Mouse (Mus musculus) gastrocnemius, adult 2 months (tissue): ENCODE measurements around the gene Mettl22. TPM values are rescaled to one million over a fixed set of nuclear protein-coding genes. Genes with fewer than 3 reads are reported as not detected.

ENCODE experiments used
- DNase-seq: peaks from one replicate; pipeline ENCODE4 v3.0.0; 2022
- H3K27ac ChIP-seq: fragments of 200-600 bp; 2 replicates; pipeline ENCODE4 v1.8.1; 2022; ENCODE audit warnings: mild to moderate bottlenecking
- H3K4me3 ChIP-seq: fragments of 200-600 bp; 2 replicates; pipeline ENCODE4 v1.8.1; 2022; ENCODE audit warnings: mild to moderate bottlenecking, moderate library complexity
- CTCF ChIP-seq: fragments of 200-600 bp; IDR thresholded peaks from 2 replicates; pipeline ENCODE4 v1.8.1; 2022; ENCODE audit warnings: antibody characterized with exemption, mild to moderate bottlenecking, moderate library complexity
- intact Hi-C: fragments of 180-260 bp; cut with DNase I; formaldehyde crosslinking; loops from one replicate; pipeline ENCODE4 v1.15.1; 2025
- long read RNA-seq, 2 experiments: library from polyadenylated mRNA; stranded (forward); transcript quantifications; one replicate each; pipeline ENCODE4 v2.0.0; 2021
- total RNA-seq, 2 experiments: library from RNA; stranded (reverse); gene quantifications; 2 replicates each; pipeline ENCODE4 v1.2.3; 2021

The Mettl22 gene
- 10 to 100 TPM; 89.1 to 89.4 TPM for total RNA-seq
- long read RNA-seq, experiment 1, transcript Mettl22-201 (11 exons, 1,825 nt): major isoform, 111 of 123 reads
- long read RNA-seq, experiment 1, partial matches to known transcripts: 7 of 123 reads
- long read RNA-seq, experiment 1, other reads (novel, unspliced or antisense): 5 of 123 reads
- long read RNA-seq, experiment 2, transcript Mettl22-201 (11 exons, 1,825 nt): major isoform, 115 of 128 reads
- long read RNA-seq, experiment 2, partial matches to known transcripts: 10 of 128 reads
- long read RNA-seq, experiment 2, other reads (novel, unspliced or antisense): 3 of 128 reads

GRCm38 (mm10) chr16:8470603-8471481, at the start of gene Mettl22:
TSS of gene Mettl22 (plus strand) at chr16:8470788.
- Histone ChIP-seq H3K4me3 (peak within 1 kb of the TSS; percentile 97), H3K27ac (peak within 1 kb of the TSS; percentile 90)
- intact Hi-C loops: loop anchor here (5.0 kb wide), 1 partner anchor 59 kb away; no protein-coding TSS in a partner anchor
- DNase-seq: peak; percentile 95
- TF ChIP-seq CTCF: peak; percentile 19; the same call in 1 of the 2 replicates

DNA sequence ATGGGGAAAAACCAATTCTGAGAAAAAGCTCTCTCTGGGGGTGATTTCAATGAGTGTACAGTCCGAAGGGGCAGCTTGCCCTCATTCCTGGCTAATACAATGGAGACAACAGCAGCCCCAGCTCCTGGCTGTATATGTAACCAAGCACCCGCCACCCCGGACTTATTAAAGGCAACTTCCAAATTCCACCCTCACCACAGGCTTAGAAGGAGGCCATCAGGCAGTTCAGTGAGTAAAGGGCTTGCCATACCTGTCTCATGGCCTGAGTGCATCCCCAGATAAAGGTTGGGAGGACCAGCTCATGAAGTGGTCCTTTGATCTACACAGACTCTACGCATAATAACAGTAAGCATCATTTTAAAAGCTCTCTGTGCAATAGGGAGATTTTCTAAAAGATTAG, 49.7 kb upstream of the Mettl22 start:
- H3K27ac ChIP-seq: no peak overlapping the region
- TF ChIP-seq CTCF: no peak
- intact Hi-C loops: no loop called here
- DNase-seq: no peak
- no peak overlapping the region for H3K4me3 ChIP-seq

GRCm38 (mm10) chr16:8423626-8424114, 46.9 kb upstream of the Mettl22 start:
- TF ChIP-seq CTCF: no peak
- DNase-seq: no peak
- Histone ChIP-seq H3K4me3 (no peak overlapping the region), H3K27ac (no peak overlapping the region)
- intact Hi-C loops: no loop called here

- H3K27ac ChIP-seq: no peak overlapping the region
- DNase-seq: no peak
- intact Hi-C loops: no loop called here
- peak overlapping the region; percentile 44 for H3K4me3 ChIP-seq
- no peak for TF ChIP-seq CTCF
Observed at GRCm38 (mm10) chr16:8424161-8424970, 46.2 kb upstream of the Mettl22 start.

GRCm38 (mm10) chr16:8424971-8425330, 45.6 kb upstream of the Mettl22 start, which contains the start of gene Tmem114:
TSS of gene Tmem114 (minus strand) at chr16:8425136.
- intact Hi-C loops: no loop called here
- no peak for TF ChIP-seq CTCF
- H3K4me3 ChIP-seq: peak within 1 kb of the TSS; percentile 44
- H3K27ac ChIP-seq: no peak within 1 kb of the TSS
- DNase-seq: peak; percentile 32

DNA sequence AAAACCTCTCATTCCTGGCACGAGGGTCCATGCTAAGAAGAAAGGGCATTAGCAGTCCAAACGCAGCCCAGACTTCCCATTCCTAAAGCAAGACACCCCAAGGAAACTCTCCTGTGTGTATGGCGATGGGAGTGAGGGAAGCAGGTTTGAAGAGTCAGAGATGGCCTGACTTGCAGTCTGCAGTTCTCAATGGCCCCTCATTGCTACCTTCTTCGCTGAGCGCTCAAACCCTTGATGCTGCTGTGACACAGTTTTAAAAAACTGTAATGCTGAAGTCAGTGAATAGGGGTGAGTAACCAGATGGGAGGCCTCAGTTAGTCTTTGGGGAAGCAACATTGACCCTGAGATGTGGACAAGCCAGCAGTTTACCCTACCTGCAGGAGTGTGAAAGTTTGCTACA, 44.9 kb upstream of the Mettl22 start:
- H3K27ac ChIP-seq: no peak overlapping the region
- TF ChIP-seq CTCF: no peak
- intact Hi-C loops: no loop called here

GRCm38 (mm10) chr16:8429531-8429930, 41.1 kb upstream of the Mettl22 start:
- H3K4me3 ChIP-seq: no peak overlapping the region
- intact Hi-C loops: no loop called here
- DNase-seq: no peak
- no peak overlapping the region for H3K27ac ChIP-seq
- TF ChIP-seq CTCF: no peak

More for the DNA sequence above, 44.9 kb upstream of the Mettl22 start:
- H3K4me3 ChIP-seq: no peak overlapping the region
- DNase-seq: no peak

DNA sequence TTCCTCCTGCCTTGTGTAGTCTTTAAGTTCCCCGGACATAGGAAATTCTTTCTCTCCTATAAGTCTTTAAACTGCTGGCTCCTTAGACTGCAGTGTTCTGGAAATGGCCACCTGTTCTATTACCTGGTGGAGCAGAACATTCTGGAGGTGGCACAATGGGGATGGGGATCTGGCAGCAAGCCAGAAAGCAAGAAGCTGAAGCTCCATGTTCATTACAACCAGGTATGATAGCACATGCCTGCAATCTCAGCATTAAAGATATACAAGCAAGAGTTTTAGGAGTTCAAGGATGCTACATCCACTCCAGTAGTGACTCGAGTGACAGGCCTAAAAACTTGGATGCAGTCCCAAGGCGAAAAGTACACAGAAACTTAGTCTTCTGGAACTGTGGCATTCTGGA, 38.0 kb upstream of the Mettl22 start:
- no peak overlapping the region for H3K4me3 ChIP-seq
- no peak overlapping the region for H3K27ac ChIP-seq
- DNase-seq: no peak
- intact Hi-C loops: no loop called here
- TF ChIP-seq CTCF: no peak

DNA sequence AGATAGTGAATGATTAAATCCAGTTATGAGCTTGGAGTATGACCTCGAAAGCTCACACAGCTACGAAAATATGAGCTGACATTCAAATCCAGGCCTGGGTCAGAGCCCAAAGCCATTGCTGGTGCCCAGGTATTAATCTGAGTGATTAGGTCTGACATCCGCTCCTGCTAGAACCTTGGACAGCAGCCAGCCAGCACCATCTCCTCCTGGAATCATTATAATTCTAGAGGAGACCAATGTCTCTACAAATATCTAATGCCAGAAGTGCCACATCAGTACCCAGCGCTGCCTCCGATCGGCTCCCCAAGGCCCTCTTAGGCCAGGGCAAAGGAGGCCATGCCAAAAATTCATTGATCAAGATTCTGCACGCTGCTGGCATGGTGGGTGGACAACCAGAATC, 25.7 kb upstream of the Mettl22 start:
- intact Hi-C loops: no loop called here
- Histone ChIP-seq H3K27ac (no peak overlapping the region), H3K4me3 (no peak overlapping the region)
- no peak for TF ChIP-seq CTCF
- DNase-seq: no peak

DNA sequence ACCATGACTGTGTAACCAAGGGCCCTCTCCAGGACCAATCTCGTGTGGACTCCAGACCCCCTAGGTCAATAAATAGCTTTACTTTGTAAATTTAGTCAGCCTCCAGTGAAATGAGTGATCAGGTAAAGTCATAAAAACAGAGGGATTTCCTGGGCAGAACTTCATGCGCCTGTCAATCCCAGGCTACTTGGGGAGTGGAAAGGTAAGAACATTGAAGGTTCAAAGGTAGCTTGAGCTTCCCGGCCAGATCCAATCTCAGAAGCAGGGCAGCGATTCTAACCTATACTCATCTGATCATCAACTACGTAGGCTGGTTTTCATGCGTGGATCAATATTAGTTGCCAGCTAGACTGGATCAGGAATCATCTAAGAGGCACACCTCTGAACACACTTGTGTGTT, 24.3 kb upstream of the Mettl22 start:
- Histone ChIP-seq H3K4me3 (no peak overlapping the region), H3K27ac (no peak overlapping the region)
- intact Hi-C loops: no loop called here
- DNase-seq: no peak
- no peak for TF ChIP-seq CTCF

- no peak for TF ChIP-seq CTCF
- Histone ChIP-seq H3K27ac (no peak overlapping the region), H3K4me3 (no peak overlapping the region)
- no peak for DNase-seq
- intact Hi-C loops: no loop called here
Observed at GRCm38 (mm10) chr16:8453301-8453700, 17.3 kb upstream of the Mettl22 start.

DNA sequence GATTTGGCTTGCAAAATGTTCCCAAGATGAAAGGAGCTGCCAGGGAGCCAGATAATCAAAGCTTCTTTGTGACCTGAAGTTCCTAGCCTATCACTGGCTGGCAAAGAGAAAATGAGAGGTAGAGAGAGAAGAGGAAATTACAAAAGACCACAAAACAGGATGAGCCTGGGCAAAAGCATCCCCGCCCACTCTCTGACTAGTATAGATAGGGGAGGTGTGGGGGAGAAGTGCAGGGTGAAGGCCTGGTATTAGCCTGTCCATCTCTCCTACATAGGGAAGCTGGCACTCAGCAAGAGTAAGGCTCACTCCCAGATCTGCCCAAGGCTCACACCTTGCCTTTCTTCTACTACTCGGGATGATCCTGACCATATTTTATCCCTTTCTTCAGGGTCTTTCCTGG, 15.4 kb upstream of the Mettl22 start:
- Histone ChIP-seq H3K27ac (no peak overlapping the region), H3K4me3 (no peak overlapping the region)
- intact Hi-C loops: no loop called here
- DNase-seq: no peak
- no peak for TF ChIP-seq CTCF
